Mouse (Mus musculus) testis, postnatal 10 days (tissue): ENCODE data around the gene Cavin1.

Source experiments
- DNase-seq: peaks from one replicate; pipeline ENCODE4 v3.0.0; 2021; ENCODE audit warnings: low spot score

Cavin1 gene

GRCm38 (mm10) chr11:100981236-100981635, 10.5 kb upstream of the Cavin1 start:
- no peak for DNase-seq

- no peak for DNase-seq
Observed at GRCm38 (mm10) chr11:100980438-100980837, 9.8 kb upstream of the Cavin1 start.

- DNase-seq, result peak; percentile 53
Observed at GRCm38 (mm10) chr11:100979887-100980286, 9.2 kb upstream of the Cavin1 start.

GRCm38 (mm10) chr11:100975241-100975640, 4.6 kb upstream of the Cavin1 start:
- no peak for DNase-seq

- DNase-seq, result no peak
Observed at GRCm38 (mm10) chr11:100974381-100974970, 3.8 kb upstream of the Cavin1 start.

GRCm38 (mm10) chr11:100973245-100973644, 2.6 kb upstream of the Cavin1 start:
- no peak for DNase-seq

DNA sequence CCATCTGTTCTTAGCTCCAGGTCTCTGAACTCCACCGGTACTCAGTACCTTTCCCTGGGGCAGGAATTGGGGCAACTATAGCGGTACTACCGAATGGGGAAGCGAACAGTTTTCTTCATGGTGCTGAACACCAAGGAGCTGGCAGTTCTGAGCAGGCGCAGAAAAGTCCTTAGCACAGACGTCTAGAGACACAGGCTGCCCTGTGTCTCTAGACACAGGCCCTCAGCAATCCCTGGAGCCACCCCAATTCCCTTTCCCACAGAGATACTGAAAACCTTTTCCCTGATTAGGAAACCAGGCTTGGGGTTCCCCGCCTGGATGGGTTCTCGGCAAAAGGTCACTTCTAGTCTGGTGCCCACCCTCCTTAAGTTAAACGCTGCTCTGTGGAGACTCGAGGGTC, 768 bp upstream of the Cavin1 start:
- no peak for DNase-seq

DNA sequence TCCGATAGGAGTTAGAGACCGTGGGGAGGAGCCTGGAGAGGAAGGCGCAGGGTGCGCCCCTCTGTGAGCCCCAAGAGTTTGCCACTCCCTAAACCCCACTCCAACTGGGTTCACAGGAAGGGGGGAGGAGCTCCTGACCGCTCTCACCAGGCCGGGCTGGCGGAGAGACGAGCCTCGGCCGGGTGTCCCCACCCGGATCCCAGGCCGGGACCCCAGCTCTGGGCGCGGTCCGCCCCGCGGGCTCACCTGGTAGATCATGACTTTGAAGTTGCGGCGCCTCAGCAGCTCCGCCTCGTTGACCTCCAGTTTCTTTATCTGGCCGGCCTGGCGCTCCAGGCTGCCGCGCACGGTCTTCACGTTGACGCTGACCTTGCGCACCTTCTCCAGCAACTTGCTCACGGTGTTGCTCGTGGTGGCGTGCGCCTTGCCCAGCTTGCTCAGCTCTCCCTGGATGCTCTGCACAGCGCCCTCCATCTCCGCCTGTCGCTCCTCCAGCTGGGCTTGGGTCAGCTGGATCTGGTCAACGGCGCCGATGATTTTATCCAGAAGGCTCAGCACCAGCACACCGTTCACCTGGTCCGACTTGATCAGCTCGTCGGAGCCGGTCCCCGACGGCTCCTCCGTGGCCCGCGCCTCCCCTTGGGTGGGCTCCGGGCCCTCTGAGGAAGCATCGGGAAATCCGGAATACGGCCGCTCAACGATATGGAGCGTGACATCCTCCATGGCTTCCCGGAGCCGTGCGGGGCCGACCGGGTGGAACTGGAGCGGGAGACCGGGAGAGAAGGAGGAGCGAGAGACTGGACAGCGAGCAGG, 737 bp downstream of the Cavin1 start:
- peak; percentile 66 for DNase-seq

DNA sequence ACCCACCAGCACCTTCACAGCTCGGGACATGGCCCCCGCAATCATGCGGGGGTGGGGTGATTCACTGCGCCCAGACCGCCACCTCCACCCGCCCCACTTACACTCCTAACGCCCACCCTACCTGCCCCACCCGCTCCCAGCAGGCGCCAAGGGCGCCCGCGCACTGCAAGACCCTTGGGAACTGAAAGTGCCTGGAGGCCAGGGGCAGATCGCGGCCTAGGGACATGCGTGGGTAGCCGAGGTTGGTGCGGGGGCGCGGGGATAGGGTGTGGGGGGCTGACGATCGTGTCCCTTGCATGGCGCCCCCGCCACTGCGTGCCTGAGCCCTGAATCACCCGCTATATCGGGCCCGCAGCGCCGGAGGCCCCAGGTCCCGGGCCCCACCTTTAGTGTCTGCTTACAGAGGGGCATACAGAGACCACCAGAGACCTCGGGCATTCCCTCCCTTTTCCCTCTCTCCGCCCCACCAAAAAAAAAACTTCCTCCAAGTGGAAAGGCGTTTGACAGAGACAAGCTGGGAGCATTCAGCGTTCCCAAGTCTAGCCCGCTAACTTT, 1.4 kb downstream of the Cavin1 start:
- DNase-seq, result peak; percentile 74

DNA sequence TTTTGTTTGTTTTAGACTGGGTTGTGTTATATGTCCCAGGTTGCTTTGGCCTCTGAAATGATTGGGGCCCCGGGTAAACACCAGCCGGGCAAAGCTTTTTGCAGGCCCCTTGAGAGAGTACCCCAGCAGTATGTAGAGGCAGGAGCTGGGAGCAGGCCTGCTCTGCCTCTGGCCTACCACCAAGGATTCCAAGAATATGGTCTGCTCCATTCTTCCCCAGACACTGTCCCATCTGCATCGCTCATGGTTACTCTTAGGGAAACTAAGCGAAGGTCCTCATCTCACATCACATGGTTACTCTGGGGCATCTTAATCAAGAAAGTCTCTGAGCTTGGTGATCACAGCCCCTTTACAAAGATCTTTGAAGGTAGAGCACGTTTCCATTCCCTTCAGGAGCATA, 2.2 kb downstream of the Cavin1 start:
- DNase-seq, result no peak

DNA sequence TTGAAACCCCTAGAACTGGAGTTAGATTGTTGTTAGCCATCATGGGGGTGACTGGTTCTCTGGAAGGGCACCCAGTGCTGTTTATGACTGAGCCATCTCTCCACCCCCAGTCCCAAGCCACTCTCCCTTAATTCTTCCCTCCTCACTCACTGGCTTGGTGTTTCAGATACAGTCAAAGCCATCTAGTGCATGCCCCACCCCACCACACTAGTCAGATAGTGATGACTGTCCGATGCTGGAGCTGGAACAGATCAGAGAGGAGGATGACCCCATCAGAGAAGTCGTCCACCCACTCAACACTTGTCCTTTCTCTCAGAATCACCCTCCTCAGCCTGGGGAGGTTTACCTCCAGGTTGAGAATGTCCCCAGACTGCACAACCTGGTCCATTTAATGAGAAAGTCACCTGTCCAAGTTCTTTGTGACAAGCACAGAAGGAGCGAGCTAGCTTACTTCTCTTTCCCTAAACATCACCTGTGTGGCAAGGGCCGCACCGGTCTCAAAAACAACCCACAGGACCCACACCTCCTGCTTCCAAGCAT, 2.7 kb downstream of the Cavin1 start:
- DNase-seq, result no peak

DNA sequence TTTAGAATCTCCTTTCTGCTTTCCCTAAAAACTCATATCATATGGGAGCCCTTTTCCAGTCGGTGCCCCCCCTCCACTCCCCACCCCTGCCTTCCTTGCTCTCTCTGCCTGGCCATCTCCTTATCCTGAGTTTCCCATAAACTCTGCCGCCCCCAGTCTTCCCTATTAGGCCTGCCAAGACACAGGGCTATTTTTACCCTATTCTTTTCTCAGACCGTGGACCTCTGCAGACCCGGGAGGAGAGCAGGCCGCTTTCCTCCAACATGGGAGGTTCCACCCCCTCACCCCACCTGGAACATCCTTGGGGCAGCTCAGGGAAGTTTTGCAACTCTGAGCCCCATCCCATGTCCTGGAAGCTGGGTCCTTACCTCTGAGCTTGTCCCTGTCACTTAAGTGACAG, 3.3 kb downstream of the Cavin1 start:
- no peak for DNase-seq

- DNase-seq, result no peak
Observed at GRCm38 (mm10) chr11:100965760-100966159, 4.9 kb downstream of the Cavin1 start.

- no peak for DNase-seq
Observed at GRCm38 (mm10) chr11:100964901-100965542, 5.7 kb downstream of the Cavin1 start.

DNA sequence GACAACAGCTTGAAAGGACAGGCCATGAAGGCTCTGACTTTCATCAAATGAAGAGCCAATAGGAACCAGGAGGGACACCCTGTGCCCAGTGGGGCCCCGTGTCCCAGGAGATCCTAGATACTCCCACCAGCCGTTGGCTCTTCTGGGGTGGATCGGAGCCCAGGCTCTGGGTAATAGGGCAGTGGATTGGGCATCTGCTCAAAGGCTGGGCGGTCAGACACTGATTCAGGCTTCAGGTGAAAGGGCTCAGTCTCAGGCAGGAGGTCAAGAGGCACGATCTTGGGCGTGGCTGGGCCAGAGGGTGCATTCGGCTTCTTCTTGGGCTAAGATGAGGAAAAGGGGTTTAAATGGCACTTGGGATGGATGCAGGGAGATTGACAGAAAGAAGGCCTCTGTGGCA, 6.5 kb downstream of the Cavin1 start:
- no peak for DNase-seq

DNA sequence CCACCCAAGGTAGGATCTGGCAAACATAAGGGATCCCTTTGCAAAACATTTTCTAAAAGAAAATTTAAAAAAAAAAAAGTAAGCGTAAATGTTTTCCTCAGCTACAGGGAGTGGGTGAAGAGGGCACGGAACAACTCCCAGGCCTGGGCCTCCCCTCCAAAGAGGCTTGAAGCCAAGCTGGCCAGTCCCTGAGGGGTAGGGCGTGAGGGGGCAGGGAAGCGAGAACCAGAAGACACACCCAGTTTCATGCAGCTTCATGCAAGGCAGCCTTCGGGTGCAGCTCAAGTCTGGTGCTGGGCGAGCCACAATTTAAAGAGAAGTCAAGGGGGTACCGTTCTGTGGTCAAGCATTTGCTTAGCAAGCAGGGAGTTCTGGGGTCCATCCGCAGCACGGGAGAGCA, 7.0 kb downstream of the Cavin1 start:
- DNase-seq, result peak; percentile 68

- DNase-seq, result no peak
Observed at GRCm38 (mm10) chr11:100962371-100962911, 8.2 kb downstream of the Cavin1 start.

DNA sequence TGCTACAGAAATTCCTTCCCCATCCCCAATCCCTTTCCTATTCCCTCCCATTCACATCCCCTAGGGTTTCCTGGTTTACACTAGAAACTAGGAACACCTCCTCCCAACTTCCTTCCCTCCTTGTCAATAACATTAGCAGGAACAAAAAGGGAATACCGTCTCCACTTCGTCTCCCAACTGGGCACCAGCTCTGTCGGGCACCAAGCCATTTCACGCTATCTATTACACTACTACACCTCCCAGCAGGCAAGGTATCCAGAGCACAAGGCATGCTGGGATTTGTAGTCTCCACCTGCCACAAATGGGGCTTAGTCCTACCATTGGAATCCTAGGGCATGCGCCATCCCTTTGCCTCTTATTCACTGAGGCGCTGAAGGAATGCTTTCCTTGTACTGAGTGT, 10.1 kb downstream of the Cavin1 start:
- peak; percentile 67 for DNase-seq

DNA sequence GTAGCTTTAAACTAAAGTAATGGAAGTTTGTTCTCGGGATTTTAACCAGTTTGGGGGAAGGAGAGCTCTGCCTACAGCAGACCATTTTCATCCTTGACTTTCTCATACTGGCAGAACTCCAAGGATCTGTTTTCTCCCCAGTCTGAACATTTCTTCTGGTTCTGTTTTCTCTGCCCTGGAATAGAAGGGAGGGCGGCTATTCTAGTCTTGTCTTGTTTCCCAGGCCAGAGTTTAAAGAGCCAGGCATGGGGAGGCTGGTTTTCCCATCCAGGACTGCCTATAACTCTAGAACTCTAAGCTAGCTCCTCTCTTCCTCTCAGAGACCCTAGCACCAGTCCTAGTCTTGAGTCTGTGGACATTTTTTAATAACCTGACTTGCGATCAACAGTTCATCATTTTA, 10.9 kb downstream of the Cavin1 start:
- no peak for DNase-seq

DNA sequence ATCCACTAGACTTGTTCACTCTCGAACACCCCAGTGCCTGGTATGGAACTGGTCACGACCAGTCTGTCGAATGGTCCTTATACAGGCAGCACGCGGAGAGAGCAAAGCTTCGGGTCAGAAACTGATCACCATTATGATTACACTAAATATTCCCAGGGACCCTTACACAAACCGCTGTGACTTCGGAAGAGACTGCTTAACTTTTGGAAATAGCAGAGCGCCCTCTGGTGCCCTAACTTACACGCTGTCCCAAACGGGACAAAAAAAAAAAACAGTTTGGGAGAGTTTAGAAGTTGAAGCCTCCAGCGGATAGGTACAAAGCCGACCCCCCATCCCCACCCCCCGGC, 11.2 kb downstream of the Cavin1 start:
- peak; percentile 84 for DNase-seq

DNA sequence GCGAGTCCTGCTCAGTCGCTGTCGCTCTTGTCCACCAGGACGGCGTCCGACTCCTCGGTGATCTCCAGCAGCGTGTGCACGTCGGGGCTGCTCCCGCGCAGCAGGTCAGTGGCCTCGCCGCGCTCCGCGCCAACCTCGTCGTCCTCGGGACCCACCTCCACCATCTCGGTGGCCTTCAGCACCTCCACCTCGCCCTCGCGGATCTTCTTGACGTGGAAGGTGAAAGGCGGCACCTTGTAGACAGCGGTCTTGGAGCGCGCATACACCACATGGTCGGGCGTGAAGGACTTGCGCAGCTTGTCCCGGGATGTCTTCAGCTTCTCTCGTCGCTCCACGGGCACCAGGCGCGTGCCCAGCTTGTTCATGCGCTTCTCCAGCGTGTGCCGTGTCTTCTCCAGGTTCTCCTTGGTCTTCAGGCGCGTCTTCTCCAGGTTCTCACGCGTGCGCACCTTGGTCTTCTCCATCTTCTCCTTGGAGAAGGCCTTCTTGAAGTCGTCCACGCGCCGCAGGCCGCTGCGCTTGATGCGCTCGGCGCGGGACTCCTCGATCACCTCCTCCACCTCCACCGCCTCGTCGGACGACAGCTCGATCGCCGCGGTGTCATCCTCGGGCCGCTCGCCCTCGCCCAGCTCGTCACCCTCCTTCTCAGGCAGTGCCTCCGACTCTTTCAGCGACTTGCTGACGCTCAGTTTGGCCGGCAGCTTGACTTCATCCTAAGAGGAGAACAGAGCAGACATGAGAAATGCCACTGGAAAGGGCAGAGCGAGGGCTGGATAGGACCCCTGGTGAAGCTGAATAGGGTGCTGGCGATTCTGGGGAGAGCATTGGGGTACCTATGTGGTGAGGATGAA, 11.8 kb downstream of the Cavin1 start:
- DNase-seq, result peak; percentile 54
